Mouse (Mus musculus): Measurements from ENCODE around the gene 1700024B05Rik. TPM values are rescaled to one million over a fixed set of nuclear protein-coding genes. Genes with fewer than 3 reads are reported as not detected.
"Not testable (repeated sequence)": the region's sequence is repeated elsewhere in the genome, so short reads cannot be mapped to it uniquely, and the experiment has no call there.

1700024B05Rik gene
- not detected in 2 replicates for polyA plus RNA-seq (2015; fragmentation: Nextera tagmentation; extraction: Ambion mirVana)

DNA sequence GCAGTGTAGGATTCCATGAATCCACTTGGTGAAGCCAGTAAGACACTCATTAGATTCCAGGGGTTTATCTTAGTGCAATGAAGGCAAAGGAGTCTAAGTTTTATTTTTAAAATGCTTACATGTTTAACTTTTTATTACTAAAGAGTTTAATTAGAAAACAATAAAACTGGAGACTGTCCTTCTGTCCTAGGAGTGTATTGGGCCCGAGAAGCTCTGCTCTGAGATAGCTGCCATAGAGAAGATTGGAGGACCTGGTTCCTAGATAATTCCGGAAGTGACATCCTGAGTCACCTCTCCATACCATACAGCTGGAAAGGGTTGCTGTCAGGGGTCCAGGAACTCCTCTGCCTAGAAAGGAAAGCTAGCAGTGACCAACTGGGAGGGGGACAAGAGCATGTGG lies at the start of gene 1700024B05Rik:
TSS of gene 1700024B05Rik (plus strand) at position 301 of the 400 bp plus-strand sequence.
- H3K36me3 ChIP-seq (replicated peaks; ENCODE audit: insufficient read depth, low read length); ATAC-seq: not testable (repeated sequence)

DNA sequence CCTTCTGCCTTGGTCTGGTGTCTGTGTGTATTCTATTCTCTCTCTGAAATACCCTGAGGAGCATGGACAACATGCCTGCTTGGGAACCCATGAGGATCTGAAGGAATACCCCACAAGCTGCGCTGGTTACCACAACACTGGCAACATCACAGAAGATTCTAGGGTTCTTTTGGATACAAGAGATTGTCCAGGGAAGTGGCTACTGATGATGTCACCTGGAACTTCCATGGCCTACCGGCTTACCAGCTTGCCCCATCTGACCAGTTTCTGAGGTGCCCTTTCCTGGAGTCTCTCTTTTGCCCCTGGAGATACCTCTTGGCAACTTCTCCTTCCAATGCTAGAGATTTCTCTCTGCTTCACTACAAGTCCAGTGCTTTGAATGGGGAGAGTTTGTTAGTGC lies 36.6 kb upstream of the 1700024B05Rik start, which contains the start of gene Gm7980:
TSS of gene Gm7980 (minus strand) at position 101 of the 400 bp plus-strand sequence.
- H3K4me3 ChIP-seq (ENCODE audit: low read depth, low read length); H3K4me2 ChIP-seq (ENCODE audit: low read depth, low read length); H3K4me1 ChIP-seq (ENCODE audit: insufficient read depth); ATAC-seq; H3K36me3 ChIP-seq (replicated peaks; ENCODE audit: insufficient read depth, low read length); H3K9me3 ChIP-seq (ENCODE audit: low read length); DNase-seq; H3K27ac ChIP-seq (ENCODE audit: low read depth); H3K9ac ChIP-seq (replicated peaks); H3K27me3 ChIP-seq (ENCODE audit: insufficient read depth, low read length): not testable (repeated sequence)
- no CpG with 5 or more reads among the region's 2 CpGs for WGBS (ENCODE audit: insufficient replicate concordance)

More for the DNA sequence above, at the start of gene 1700024B05Rik:
- not testable (repeated sequence) for DNase-seq; H3K27ac ChIP-seq (ENCODE audit: low read depth); H3K9me3 ChIP-seq (ENCODE audit: low read length); H3K9ac ChIP-seq (replicated peaks); H3K4me2 ChIP-seq (ENCODE audit: low read depth, low read length); H3K4me1 ChIP-seq (ENCODE audit: insufficient read depth); H3K4me3 ChIP-seq (ENCODE audit: low read depth, low read length); H3K27me3 ChIP-seq (ENCODE audit: insufficient read depth, low read length)
- 50% methylated on average over 1 of the region's 2 CpGs for WGBS (ENCODE audit: insufficient replicate concordance)

DNA sequence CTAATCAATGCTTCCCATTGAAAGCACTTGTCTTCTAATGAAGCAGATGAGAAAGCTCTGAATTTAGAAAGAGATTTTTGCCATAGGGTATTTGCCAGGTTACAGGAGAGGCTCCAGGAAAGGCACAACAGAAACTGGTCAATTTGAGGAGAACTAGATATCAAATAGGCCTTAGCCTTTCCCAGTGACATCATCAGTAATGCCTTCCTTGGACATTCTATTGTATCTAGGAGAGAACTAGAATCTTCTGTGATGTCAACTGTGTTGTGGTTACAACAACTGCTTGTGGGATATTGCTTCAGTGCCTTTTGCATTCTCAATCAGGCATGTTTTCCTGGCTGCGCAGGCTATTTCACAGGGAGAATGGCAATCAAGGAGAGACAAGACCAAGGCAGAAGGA lies 19.1 kb upstream of the 1700024B05Rik start, which contains the start of gene 1700049E17Rik1:
TSS of gene 1700049E17Rik1 (plus strand) at position 301 of the 400 bp plus-strand sequence.
- H3K9ac ChIP-seq (replicated peaks); H3K4me2 ChIP-seq (ENCODE audit: low read depth, low read length); H3K4me3 ChIP-seq (ENCODE audit: low read depth, low read length); H3K27ac ChIP-seq (ENCODE audit: low read depth); H3K27me3 ChIP-seq (ENCODE audit: insufficient read depth, low read length); H3K9me3 ChIP-seq (ENCODE audit: low read length); DNase-seq; H3K4me1 ChIP-seq (ENCODE audit: insufficient read depth); H3K36me3 ChIP-seq (replicated peaks; ENCODE audit: insufficient read depth, low read length); ATAC-seq: not testable (repeated sequence)
- no CpG with 5 or more reads among the region's 1 CpGs for WGBS (ENCODE audit: insufficient replicate concordance)

DNA sequence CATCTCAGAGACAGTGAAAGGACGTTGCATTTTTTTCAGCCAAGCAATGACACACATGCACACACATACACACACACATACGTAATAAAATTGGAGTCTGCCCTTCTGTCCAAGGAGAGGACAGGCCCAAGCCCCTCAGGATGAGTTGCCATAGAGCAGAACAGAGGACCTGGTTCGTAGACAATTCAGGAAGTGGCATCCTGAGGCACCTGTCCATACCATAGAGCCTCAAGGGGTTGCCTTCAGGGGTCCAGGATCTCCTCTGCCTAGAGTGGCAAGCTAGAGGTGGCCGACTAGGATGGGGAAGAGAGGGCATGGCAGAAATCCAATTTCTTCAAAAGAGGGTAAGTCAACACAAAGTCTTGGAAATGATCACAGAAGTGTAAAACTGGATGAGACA lies 20.3 kb downstream of the 1700024B05Rik start:
- not testable (repeated sequence) for ATAC-seq; H3K27ac ChIP-seq (ENCODE audit: low read depth); H3K4me2 ChIP-seq (ENCODE audit: low read depth, low read length); H3K27me3 ChIP-seq (ENCODE audit: insufficient read depth, low read length); H3K4me3 ChIP-seq (ENCODE audit: low read depth, low read length); H3K36me3 ChIP-seq (replicated peaks; ENCODE audit: insufficient read depth, low read length); H3K9ac ChIP-seq (replicated peaks); DNase-seq; H3K4me1 ChIP-seq (ENCODE audit: insufficient read depth); H3K9me3 ChIP-seq (ENCODE audit: low read length)
- WGBS (ENCODE audit: insufficient replicate concordance) = 64% methylated on average over 4 of the region's 4 CpGs

DNA sequence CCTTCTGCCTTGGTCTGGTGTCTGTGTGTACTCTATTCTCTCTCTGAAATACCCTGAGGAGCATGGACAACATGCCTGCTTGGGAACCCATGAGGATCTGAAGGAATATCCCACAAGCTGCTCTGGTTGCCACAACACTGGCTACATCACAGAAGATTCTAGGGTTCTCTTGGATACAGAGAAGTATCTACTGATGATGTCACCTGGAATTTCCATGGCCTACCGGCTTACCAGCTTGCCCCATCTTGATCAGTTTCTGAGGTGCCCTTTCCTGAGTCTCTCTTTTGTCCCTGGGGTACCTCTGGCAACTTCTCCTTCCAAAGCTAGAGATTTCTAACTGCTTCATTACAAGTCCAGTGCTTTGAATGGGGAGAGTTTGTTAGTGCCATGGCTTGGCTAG lies 24.0 kb downstream of the 1700024B05Rik start, which contains the start of gene Gm6401:
TSS of gene Gm6401 (minus strand) at position 101 of the 400 bp plus-strand sequence.
- not testable (repeated sequence) for H3K27ac ChIP-seq (ENCODE audit: low read depth); H3K27me3 ChIP-seq (ENCODE audit: insufficient read depth, low read length); DNase-seq; H3K9ac ChIP-seq (replicated peaks); H3K36me3 ChIP-seq (replicated peaks; ENCODE audit: insufficient read depth, low read length); H3K4me3 ChIP-seq (ENCODE audit: low read depth, low read length); H3K4me1 ChIP-seq (ENCODE audit: insufficient read depth); ATAC-seq; H3K4me2 ChIP-seq (ENCODE audit: low read depth, low read length); H3K9me3 ChIP-seq (ENCODE audit: low read length)
- 59% methylated on average over 1 of the region's 1 CpGs for WGBS (ENCODE audit: insufficient replicate concordance)

DNA sequence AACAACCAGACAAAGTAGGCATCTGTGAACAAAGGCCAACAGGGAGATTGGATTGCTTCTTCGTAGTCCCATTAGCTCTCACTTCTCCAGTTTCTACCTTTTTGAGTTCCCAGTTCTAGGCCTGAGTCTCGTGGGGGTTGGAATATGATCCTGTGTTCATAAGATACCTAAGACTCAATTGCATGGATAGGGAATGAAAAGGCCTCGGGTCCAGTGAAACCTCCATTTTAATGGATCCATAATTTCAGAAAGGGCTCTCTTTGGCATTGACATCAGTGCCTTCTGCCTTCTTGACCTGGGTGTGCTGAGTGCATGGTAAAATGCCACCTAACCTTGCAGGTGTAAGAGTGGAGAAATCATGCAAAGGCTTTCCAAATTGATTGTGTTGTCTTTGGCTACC lies 24.8 kb downstream of the 1700024B05Rik start:
- H3K9ac ChIP-seq (replicated peaks); DNase-seq; H3K4me3 ChIP-seq (ENCODE audit: low read depth, low read length); H3K4me2 ChIP-seq (ENCODE audit: low read depth, low read length); ATAC-seq; H3K9me3 ChIP-seq (ENCODE audit: low read length); H3K4me1 ChIP-seq (ENCODE audit: insufficient read depth); H3K27ac ChIP-seq (ENCODE audit: low read depth); H3K36me3 ChIP-seq (replicated peaks; ENCODE audit: insufficient read depth, low read length); H3K27me3 ChIP-seq (ENCODE audit: insufficient read depth, low read length): not testable (repeated sequence)
- WGBS (ENCODE audit: insufficient replicate concordance) = 52% methylated on average over 3 of the region's 3 CpGs

DNA sequence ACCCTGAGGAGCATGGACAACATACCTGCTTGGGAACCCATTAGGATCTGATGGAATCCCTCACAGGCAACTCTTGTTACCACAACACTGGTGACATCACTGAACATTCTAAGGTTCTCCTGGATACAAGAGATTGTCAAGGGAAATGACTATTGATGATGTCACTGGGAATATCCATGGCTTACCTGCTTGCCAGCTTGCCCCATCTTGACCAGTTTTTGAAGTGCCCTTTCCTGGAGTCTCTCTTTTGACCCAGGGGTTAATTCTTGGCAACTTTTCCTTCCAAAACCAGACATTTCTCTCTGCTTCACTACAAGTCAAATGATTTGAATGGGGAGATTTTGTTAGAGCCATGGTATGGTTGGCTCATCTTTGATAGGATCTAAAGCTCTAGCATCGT lies 39.4 kb downstream of the 1700024B05Rik start, which contains the start of gene Gm3543:
TSS of gene Gm3543 (minus strand) at position 101 of the 400 bp plus-strand sequence.
- not testable (repeated sequence) for H3K4me3 ChIP-seq (ENCODE audit: low read depth, low read length); H3K27ac ChIP-seq (ENCODE audit: low read depth); H3K36me3 ChIP-seq (replicated peaks; ENCODE audit: insufficient read depth, low read length); DNase-seq; ATAC-seq; H3K9me3 ChIP-seq (ENCODE audit: low read length); H3K4me1 ChIP-seq (ENCODE audit: insufficient read depth); H3K27me3 ChIP-seq (ENCODE audit: insufficient read depth, low read length); H3K4me2 ChIP-seq (ENCODE audit: low read depth, low read length); H3K9ac ChIP-seq (replicated peaks)
- no CpG with 5 or more reads among the region's 1 CpGs for WGBS (ENCODE audit: insufficient replicate concordance)

Other genes starting within 250 kb of the 1700024B05Rik start
- gene Gm8068, start 242.1 kb upstream of the 1700024B05Rik start, polyA plus RNA-seq (2015; fragmentation: Nextera tagmentation; extraction: Ambion mirVana) = not detected in 2 replicates
- gene Gm7929, start 193.4 kb upstream of the 1700024B05Rik start, polyA plus RNA-seq (2015; fragmentation: Nextera tagmentation; extraction: Ambion mirVana) = not detected in 2 replicates
- gene Gm47189, start 171.6 kb upstream of the 1700024B05Rik start, polyA plus RNA-seq (2015; fragmentation: Nextera tagmentation; extraction: Ambion mirVana) = not detected in 2 replicates
- not detected in 2 replicates for gene Gm7980, start 36.7 kb upstream of the 1700024B05Rik start, polyA plus RNA-seq (2015; fragmentation: Nextera tagmentation; extraction: Ambion mirVana)
- not detected in 2 replicates for gene 1700049E17Rik1, start 19.0 kb upstream of the 1700024B05Rik start, polyA plus RNA-seq (2015; fragmentation: Nextera tagmentation; extraction: Ambion mirVana)
- not detected in 2 replicates for gene Gm6401, start 23.9 kb downstream of the 1700024B05Rik start, polyA plus RNA-seq (2015; fragmentation: Nextera tagmentation; extraction: Ambion mirVana)
- gene Gm3543, start 39.3 kb downstream of the 1700024B05Rik start, polyA plus RNA-seq (2015; fragmentation: Nextera tagmentation; extraction: Ambion mirVana) = not detected in 2 replicates
- gene Gm7951, start 173.4 kb downstream of the 1700024B05Rik start, polyA plus RNA-seq (2015; fragmentation: Nextera tagmentation; extraction: Ambion mirVana) = not detected in 2 replicates
- gene Gm17027, start 218.6 kb downstream of the 1700024B05Rik start, polyA plus RNA-seq (2015; fragmentation: Nextera tagmentation; extraction: Ambion mirVana) = not detected in 2 replicates
- not detected in 2 replicates for gene Gm3573, start 246.8 kb downstream of the 1700024B05Rik start, polyA plus RNA-seq (2015; fragmentation: Nextera tagmentation; extraction: Ambion mirVana)